Mouse (Mus musculus) thymus, postnatal 10 days (tissue): ENCODE measurements around the gene Gm20696.
A peak's percentile ranks its signal among the peaks of the same experiment; 100 is the strongest.

Experiments
- DNase-seq, 2 experiments: peaks; one replicate each; pipeline ENCODE4 v3.0.0; 2021; ENCODE audit warnings: low spot score in 2 of 2

Gene Gm20696

DNA sequence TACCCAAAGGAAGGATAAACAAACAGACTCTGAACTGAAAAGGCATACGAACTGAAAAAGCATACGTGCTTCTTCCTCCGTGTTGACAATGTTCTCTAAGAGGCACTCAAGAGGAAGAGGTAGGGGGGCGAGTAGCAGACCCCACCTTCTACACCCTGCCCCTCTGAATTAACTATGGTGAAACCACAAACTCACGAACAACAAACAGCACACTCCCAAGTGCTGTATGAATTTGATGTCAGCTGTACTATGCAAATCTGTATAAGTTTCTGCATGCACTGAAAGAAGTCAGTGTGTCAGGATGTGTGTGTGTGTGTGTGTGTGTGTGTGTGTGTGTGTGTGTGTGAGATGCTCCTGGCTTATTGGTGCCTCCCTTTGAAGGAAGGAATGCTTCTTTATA, 271.8 kb downstream of the Gm20696 start:
- DNase-seq = peak; percentile 43 to 51

DNA sequence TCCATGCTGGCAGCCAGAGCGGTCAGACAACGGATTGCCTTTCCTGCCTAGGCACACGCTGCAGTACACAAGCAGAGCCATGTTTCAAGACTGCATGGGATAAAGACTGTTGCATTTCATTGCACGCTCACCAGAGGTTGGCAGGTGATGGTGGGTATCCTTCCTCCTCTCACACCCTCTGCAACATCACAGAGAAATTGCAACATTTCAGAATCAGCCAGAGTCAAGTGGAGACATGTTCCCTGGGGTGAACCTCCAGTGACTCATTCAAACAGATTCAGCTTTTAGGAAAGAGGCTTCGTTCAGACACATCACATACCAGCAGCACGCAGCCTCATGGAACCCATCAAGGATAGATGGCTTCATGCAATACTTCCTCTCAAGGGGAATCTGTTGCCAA, 274.1 kb downstream of the Gm20696 start:
- DNase-seq = no peak

DNA sequence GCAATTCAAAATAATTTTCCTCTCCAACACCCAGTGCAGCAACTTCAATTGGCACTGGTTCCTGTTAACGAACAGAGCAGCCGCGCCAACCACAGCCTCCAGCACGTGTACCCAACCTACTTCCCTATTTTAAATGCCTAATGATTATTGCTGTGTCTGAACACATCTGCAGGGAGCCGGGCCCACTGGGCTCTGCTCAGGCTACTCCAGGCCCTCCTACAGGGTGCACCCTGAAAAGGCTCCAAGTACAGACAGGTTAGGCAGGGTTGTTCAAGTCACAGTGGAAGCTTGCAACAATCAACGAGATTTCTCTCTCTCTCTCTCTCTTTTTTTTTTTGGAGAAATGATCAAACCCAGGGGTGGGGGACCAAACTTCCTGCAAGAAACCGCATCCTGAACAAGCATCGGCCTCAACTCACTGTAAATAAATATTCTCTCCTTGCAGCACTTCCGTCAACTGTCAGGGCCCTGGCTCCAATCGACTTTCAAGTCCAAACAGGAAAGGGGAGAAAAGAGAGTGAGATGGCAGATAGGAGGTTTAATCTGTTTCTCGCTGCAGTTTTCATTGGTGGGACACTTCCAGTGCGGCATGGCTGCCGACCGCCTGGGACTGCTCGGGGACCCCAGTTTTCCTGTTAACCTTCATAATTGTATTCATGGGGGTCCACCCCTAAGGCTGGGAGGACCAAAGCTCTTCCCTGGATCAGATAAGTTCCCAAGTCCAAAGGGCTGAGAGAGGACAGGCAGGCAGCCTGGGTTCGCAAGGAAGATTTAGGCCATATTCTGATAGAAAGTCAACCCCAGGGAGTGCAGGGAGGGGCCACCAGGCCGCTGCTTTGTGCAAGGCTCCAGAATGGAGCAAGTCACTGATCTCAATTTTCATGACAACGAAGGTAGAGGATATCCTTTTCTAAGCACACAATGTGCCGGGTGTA, 277.6 kb downstream of the Gm20696 start:
- DNase-seq = peak; percentile 62 to 71

DNA sequence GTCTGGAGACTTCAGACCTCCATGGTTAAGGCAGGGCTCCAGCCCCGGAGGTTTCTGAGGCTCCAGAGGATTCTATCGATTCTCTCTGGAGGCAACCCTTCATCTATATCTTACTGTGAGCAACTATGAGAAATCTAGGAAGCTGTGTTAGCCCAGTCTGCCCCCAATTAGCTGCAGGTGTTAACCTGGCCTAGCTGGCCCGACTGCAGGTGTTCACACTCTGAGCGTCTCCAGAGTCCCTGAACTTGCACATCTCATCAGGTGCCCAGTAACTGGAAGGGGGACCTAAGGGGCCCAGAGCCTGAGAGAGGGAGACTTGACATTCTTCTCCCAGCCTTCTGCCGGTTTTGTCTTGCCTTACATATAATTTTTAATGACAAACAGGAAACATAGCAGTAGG, 278.6 kb downstream of the Gm20696 start:
- DNase-seq = peak; percentile 45 to 51

DNA sequence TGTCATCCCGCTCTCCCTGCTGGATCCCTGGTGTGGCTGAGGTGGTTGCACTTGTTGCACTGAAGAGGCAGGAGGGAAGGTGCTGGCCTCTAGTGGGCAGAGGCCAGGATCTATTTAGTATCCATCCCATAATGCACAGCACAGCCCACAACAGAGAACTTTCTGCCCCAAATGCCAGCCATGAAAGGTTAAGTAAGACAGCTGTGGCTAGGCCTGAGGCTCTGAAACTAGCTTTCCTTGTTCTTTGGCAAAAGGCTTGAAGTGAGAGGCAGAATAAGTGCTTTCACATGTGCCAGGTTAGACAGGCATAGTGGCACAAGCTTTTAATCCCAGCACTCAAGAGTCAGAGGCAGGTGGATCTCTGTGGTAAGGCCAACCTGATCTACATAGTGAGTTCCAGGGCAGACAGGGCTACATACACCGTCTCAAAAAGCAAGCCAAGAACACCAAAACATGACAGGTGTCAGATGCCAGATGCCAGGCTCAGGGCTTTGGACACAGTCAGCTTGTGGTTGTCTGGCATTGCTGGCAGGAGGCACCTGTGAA, 281.5 kb downstream of the Gm20696 start:
- DNase-seq = peak; percentile 54 to 64

DNA sequence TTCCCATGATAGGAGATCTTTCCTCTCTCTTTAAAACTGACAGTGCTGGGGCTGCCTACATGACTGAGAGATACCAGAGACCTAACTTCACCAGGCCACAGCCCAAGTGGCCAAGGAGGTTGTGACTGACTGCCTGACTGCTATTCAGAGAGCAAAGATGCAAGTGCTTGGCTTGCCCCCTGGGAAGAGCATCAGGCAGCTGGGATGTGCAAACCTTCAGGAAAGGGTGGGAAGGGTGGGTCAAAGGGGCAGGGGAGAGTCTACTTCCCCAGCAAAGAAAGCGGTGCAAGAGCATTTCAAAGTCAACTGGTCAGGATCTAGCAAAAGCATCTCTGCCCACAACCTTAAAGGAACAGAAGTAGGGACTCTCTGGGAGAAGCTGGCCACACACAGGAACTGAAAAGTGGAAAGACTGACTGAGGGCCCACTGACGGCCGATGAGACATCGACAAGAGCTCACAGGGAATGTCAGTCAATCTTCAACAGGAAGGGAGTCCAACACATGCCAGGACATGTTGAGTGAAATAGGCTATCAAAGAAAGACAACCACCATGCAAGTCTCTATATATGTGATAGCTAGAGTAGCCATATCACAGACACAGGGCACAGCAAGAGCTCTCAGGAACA, 282.6 kb downstream of the Gm20696 start:
- no peak for DNase-seq

DNA sequence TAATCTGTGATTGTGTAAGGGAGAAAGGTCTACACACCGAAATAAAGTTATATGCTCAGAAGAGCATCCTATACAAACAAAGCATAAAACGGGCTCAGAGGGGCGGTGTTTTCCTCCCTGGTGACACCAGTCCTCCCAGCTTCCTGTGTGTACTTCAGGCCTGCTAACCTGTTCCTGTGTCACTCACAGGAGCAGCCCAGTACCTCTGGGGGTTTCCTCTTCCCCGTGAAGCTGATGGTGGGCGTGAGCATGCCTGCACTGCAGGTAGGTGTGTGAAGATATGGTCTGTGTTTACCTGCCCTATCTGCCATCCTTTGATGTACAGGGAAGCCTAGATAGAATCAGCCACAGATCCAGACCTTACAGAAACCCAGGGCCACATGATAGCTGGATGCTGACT, 286.5 kb downstream of the Gm20696 start:
- DNase-seq = peak; percentile 51 to 55

DNA sequence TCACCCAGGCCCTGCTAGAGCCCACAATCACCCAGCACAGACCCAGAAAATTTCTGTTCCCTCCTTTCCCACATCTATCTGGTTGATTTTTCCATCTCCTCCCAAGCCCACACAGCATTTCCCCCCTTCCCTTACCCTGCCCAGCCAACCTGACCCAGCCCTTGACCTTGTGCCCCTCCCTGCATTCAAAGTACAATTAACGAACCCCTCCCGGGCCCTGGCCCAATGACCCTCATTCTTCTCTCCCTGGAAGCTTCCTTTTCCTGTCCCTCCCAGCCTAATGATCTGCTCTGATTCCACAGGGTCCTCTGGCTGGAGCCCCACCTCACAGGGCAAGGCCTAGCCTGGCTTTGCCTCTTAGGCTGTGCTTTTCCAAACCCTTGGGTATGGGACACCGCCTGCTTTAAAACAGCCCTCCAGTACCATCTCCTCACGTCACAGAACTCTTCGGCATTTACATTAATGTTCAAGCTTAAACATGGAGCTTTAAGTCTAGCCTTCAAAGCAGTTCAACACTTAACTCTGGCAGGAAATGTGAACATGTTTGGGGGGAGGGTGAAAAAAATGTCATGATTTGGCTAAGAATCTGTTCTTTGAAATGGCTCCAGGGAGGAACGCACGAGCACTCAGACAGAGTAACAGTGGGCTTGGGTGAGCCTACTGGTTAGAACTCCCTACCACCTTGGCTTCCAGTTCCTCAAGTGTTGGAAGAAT, 287.4 kb downstream of the Gm20696 start:
- DNase-seq = no peak

DNA sequence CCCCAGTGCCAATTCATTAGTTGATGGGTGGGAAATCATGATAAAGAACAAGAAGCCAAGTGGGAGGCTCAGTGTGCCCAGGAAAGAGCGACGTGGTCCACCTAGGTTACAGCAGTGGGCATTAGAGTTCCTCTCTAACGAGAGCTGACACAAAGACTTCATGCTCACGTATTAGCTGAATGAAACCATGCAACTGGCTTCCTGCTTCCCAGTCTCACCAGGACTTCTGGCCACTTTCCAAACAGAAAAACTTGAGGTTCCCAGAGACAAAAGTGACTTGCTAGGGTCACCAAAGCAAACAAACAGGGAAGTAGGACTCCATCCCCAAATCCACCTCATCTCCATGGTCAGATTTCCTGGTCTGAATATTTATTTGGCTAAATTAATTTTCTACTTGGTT, 288.9 kb downstream of the Gm20696 start:
- no peak for DNase-seq

DNA sequence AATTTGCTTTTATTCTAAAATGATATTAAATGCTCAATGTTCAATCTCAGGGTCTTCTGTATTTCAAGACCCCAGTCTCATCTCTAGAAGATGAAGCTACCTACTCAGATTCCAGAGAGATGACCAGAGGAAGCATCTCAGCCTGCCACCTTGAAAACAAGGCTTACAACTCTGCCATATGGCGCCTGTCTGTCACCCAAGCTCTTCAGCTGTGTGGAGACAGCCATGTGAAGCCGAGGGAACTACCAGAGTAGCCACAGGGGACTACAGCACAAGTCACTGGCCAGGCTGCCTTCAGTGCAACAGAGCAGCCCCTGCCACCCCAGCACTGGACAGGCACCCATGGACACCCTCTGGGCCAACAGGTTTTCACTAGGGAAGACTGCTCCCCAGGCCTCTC, 289.5 kb downstream of the Gm20696 start:
- no peak for DNase-seq

DNA sequence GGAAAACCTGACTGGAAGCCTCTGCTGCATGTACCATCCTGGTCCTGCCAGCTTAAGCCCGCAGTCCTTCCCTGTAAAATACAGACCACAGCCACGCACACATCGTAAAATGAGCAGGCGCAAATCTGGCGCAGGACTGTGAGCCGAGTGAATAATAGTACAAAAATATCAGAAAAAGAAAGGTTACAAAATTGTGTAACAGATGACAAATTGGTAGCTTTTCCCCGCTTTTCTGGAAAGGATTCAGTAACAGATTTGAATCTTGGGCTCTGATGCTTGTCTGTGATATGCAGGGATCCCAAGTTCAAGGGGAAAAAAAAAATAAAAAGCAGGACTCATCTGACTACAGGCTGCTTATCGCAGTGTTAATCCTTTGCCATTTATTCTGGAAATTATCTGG, 289.9 kb downstream of the Gm20696 start:
- no peak for DNase-seq

DNA sequence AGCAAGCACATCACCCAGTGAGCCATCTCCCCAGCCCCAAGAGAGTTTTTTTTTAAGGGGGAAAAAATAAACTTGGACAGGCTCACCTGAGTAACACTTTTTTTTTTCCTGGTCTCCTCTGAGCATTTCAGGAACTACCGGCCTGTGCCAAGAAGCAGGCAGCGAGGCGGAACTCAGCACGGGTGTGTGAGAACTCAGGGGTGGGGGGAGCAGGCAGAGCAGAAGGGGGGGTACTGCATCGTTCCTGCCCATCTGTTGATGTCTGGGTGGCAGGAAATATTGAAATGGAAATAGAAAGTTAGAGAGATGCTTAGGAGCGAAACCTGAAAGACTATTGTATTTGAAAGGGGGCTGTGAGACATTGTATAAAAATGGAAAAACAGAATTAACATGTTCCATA, 290.7 kb downstream of the Gm20696 start:
- DNase-seq = no peak

DNA sequence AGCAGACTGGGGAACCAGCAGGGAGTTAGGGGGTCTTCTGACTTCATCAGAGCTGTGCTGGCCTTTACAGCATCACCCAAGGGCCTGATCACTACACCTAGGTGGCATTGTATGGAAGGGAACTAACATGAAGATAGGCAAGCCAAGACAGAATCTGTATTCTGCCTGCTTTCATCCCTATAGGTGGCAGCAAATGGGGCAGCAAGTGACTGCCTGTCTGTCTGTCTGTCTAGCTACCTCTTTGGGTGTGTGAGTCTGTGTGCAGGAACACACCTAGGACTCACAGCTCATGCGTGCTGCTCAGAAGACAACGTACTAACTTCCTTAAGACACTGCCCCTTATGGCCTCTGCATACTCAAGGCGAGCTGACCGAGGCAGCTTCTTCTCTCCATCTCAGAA, 291.2 kb downstream of the Gm20696 start:
- DNase-seq = no peak

DNA sequence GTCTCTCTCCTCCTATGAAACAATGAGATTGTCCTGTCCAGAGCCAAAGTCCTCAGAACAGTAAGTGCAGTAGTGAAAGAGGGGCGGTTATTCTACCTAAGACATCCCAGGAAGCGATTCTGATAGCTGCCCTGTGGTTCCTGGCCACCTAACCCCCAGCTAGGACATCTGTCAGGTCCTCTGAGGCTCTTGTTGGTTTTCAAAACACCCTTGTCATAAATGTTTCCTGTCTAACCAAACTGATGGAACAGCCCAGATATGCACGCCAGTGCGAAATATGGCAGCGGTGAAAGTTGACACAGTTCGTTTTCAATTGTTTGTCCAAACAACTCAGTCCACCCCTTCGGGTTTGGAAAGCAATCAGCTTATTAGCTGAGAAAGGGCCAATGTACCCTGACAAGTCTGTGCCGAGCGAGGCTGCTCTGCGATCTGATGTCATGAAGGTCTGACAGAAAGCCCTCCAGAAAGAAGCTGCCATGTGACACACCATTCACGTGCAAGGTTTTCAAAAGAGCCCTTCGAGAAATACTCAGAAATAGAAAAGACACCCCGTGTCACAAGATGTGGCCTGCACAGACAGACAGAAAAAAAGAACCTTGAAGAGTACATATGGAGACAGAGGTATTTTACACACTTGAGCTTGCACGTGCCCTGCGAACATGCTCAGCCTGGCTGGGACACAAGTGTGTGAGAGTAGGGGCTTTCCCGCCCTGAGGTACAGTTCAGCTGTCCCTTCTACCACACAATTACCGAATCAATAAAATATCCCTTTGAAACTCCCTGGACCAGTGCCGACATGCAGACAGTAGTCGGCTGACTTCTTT, 291.9 kb downstream of the Gm20696 start:
- no peak for DNase-seq

DNA sequence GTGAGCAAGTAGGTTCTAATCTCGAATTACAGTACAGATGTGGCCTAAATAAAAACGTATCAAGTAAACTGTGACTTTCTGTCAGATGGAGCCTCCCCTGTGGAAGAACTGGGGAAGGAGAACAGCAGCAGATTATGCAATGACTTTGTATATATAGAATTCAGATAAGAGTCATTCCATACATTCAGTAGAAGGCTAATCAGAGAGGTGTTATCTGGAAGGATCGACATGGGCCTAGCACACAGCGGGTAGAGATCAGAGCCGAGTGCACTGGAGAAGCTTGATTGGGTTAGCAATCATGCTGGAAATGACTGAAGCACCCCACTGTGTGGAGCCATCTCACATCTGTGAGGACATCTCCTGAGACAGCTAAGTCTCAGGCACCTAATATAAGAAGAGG, 294.2 kb downstream of the Gm20696 start:
- DNase-seq = no peak

DNA sequence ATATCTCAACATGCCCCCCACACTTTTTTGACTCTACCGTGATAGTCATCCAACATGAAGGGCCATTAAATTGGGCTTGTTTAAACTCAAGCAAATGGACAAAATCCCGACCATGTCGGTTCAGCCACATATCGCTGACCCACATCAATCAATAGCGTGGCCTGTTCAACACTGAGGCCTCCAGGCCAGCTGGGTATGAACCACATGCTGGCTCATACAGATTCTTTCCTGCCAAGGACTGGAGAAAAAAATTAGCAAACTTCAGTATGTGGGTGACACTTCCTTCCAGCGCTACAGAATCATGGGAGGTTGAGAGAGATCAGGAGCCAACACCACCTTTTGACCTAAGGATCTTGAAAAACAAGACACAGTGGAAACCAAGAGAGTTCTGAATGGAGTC, 294.6 kb downstream of the Gm20696 start:
- DNase-seq = no peak

DNA sequence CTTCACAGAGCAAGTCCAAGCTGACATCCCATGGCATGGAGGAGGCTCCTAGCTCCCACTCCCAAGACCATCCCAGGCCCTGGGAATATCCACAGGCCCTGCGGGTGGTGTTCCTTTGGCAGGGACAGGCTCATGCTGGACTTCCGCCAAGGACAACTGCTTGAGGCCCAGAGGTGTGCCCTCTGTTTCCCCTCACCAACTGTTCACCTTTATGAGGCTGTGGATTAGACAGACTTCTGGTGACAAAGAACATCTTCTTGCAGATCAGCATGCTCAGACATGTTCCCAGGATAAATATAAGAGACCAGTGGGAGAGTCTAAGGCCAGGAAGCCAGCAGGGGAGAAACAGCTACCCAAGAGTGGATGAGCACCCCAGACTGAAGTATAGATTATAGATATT, 296.7 kb downstream of the Gm20696 start:
- DNase-seq = no peak

DNA sequence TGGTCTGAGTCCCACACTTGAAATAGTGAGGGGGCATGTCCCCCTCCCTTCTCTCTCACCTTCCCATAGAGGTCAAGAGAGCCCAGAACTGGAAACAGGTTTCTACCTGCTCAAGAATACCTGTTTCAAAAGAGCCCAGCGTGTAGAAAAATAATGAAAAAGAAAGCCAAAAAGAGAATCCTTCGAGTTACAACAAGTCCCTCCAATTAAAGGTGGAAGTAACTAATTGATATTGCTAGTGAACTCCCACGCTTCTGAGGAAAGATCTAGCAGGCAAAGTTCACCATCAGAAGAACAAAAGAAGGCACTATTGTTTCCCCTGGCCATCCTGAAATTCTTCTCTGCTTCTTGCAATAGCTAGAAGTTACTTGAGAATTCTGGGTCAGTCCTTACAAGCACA, 297.4 kb downstream of the Gm20696 start:
- no peak for DNase-seq

DNA sequence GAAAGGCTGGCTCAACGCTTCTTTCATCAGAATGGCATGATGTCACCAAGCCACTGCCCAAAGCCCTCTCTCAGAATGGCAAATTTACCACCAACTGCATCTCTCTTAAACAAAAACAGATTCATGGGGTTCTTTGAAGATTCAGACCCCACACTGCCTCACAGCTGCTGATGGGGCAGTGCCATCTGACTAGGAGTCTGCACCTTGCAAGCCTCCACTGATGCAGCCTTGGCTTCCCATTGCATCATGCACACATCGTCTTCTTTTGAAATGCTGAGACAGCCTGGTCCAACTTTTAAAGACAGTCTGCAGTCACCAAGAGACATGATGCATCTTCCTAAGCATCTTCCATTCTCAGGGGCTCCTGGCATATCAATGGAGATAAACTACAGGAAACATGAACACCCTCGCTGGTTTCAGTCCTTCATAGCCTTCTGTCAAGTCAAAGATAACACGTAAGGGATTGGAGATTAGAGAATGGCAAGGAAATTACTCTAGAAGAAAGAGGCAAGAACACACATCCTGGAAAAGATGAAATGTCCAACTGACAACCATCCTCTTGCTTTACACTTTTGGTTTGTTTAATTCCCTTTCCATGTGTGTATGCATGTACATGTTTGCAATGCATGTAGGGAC, 298.4 kb downstream of the Gm20696 start:
- no peak for DNase-seq

DNA sequence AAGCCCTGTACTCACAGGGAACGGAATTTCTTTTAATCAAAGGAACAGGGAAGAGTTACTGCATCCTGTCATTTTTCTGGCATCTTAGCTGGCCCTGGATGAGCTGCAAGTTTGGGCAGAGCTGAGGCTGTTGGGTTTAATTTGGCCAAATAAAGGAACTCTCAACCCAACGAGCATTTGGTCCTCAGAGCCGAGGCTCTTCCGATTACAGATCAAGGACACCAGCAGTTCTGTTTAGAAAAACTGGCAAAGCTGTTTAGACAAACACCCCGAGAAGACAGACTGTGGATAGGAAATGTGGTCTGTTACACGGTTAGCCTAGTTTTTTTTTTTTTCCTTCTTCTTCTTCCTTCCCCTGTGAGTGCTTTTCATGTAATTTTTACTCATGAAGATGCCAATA, 302.1 kb downstream of the Gm20696 start:
- DNase-seq = no peak

DNA sequence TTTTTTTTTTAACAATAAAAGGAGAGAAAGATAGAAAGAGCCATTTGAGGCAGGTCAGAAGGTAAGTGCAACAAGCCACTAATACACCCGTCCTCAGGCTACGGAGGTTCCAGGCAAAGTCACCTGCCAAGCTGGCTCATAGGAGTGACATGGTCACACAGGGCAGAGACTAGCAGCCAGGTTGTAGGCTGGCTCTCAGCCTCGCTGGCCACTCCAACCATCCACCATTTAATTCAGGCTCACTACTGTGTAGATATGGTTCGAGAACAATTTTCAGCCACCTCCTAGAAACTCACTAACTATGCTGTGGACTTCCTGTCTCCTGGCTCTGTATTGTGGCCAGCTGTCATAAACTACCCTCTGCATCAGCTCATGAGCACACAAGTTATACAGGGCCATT, 306.0 kb downstream of the Gm20696 start:
- DNase-seq = no peak
